Mouse (Mus musculus) thymus, postnatal 0 days (tissue): ENCODE results near the gene Ubb. TPM values are rescaled to one million over a fixed set of nuclear protein-coding genes. Genes with fewer than 3 reads are reported as not detected.
A peak's percentile ranks its signal among the peaks of the same experiment; 100 is the strongest.

Source experiments
- DNase-seq: peaks from one replicate; pipeline ENCODE4 v3.0.0-alpha.2; 2015; ENCODE audit warnings: low spot score
- polyA plus RNA-seq: library from polyadenylated mRNA; unstranded; fragments of >200 nt; fragmentation: Nextera tagmentation; extraction: Ambion mirVana; gene quantifications from 2 replicates; pipeline ENCODE4 v1.2.1, GENCODE M21; 2015

Gene Ubb
- polyA plus RNA-seq, 1 experiment from 2014 or later = 3,204 TPM

DNA sequence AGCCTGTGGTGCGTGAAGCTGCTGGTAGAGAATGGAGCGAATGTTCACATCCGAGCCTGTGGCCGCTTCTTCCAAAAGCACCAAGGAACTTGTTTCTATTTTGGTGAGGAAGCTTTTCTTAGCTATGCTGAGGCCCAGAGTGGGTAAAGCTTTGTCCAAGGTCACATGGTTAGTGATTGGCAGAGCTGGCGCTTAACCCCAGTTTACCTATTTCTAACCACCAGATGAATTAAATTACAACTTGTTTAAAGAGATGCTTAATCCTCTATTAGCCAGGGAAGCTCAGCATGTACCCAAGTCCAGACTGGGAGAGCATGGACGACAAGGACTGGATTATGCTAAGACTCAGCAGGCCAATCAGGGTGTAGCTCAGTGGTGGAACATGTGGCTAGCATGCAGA lies 32.1 kb downstream of the Ubb start:
- no peak for DNase-seq

DNA sequence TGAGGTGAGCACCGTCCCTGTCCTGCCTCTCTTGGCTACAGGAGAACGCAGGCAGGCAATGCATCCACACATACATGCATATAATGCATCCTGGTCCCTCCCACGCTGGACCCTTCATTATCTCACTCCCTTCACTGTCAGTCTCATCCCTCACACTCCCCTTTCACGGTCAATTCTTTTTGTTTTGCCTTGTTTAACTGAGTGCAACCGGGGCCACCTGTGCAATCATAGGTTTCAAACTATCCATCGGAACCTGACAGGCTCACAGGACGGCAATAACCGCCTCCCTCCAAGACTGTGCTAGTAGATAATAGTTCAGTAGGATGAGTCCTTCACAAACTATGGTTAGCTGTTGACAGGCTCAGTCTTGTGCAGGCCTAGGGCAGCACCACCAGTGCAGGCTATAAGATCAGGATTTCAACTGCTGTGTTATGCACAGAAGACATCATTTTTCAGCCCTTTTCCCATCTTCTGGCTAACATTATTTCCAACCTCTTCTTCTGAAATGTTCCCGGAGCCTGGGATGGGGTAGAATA lies 33.8 kb downstream of the Ubb start:
- no peak for DNase-seq

DNA sequence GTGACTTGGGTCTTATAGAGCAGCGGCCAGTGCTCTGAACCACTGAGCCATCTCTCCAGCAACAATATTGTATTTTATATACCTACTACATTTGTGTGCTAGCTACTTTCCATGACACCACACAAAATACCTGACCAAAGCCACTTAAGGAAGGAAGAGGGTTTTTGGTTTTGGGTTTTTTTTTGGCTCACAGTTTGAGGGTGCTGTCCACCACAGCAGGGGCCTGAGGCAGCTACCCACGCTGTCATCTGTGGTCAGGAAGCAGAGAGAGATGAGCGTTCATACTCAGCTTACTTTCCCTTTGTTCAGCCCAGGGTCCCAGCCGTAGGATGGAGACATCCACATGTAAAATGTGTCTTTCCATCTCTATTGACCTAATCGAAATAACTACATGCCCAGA lies 36.1 kb downstream of the Ubb start:
- no peak for DNase-seq

DNA sequence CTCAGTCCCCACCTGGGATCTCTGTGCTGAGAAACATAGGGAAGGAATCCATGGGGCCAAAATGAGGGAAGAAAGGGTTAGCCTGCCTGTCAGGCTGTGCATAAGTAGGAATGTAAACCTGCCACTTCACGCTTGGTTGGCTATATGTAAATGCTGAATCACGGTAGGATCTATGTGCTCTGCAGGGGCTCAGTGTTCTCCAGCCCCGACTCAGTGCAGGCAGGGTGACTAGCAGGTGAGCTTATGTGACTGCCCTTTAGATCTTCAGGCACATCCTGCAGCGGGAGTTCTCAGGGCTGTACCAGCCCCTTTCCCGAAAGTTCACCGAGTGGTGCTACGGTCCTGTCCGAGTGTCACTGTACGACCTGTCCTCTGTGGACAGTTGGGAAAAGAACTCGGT lies 38.4 kb downstream of the Ubb start:
- no peak for DNase-seq

DNA sequence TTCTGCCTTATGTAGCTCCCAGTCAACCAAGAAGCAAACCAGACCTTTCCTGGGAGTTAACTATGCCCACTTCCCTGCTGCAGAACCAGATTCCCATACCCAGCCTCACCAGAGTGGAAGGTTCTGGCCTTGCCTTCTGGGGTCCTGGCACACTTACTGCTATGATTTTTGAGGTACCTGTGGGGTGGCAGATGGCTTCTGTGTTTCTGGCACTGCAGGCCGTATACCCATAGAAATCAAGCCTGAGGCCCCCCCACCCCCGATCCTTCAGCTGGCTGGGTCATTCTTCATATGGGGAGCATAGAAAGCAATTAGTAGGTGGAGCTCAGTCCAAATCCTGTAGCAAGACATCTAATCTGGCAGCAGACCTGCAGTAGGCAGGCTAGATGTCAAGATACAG lies 40.1 kb downstream of the Ubb start:
- no peak for DNase-seq

DNA sequence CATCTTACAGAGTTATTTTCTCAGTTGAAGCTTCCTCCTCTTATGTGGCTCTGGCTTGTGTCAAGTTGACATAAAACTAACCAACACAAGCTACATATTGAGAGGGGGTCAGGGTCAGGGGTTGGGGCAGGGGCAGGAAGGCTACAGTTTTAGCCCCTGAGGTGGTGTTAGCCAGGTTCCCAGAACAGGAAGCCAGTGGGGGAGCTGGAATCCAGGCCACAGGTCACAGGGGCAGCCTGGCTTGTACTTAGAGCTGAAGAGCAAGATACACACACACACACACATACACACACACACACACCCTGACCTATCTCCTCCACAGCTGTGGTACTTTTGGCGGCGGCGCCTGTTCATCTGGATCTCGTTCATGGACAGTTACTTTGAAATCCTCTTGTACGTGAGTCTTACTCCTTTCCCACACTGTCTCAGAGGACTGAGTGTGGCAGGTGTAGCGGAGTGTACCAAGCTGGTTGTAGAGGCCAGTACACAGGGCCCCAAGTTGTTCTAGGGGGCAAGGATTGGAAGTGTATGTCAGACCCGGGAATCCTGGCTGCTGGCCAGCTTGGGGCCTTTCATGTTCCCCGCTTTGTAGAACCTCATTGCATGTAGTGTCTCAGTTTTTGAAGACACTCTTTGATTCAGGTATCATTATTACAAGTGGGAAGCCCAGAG lies 41.1 kb downstream of the Ubb start:
- DNase-seq = no peak

DNA sequence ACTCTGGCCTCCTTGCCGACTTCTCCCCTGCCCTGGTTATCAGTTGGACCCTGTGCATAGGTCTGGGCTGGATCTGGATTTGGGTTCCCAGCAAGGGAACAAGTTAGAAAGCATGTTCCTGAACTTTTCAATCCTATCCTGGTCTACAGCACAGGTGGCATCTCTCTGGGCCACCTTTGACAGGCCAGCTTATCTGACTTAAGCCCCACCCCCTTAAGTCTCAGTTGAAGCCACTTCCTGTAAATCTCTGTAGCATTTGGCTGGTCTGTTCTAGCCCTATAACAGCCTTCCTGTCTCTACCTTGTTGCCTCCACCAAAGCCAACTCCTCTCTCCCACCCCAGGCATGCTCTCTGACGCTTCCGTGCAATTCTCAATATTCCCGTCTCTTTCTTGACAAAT lies 47.6 kb downstream of the Ubb start:
- peak; percentile 19 for DNase-seq

DNA sequence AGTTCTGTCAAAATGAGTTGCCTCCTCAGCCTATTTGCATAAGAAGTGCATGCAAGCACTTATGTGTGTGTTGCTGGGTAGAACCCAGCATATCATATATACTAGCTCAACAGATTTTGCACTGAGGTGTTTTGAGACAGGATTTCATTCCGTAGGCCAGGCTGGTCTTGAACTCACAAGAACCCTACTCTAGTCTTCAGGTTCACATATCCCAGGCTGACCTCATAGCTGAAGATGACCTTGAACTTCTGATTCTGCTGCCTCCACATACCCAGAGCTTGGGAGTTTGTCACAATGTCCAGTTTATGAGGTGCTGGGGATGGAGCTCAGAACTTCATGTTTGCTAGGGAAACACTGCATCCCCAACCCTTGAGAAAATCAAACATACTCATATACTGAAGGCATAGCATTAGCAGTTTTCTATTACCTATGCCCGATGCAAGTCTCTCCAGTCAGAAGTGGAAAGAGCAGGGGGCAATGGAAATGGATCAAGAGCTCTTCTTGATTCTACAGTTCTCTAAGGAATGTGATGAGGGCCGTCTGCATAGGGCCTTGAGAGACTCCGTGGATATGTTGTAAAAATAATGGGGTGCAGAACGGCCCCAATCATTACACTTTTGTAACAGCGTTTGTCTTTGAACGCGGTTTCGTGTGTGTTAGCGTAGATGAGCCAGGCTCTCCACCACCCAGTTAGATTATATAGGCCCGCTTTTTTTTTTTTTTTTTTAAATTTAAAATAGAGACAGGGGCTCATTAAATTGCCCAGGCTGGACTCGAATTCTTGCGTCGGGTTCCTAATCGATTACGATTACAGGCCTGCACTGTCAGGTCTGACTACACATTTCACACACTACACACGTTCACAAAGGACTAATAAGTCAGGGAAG lies 51.0 kb downstream of the Ubb start:
- DNase-seq = no peak

Other genes with a start within 250 kb of the Ubb start
- 6.8 and 7.6 TPM in 2 replicates for gene Pigl, start 92.7 kb upstream of the Ubb start, polyA plus RNA-seq
- gene Ncor1, start 92.6 kb upstream of the Ubb start, polyA plus RNA-seq = 181 and 220 TPM in 2 replicates
- gene Cenpv, start 11.9 kb upstream of the Ubb start, polyA plus RNA-seq = 20.8 and 21.2 TPM in 2 replicates
- 48.1 and 51.6 TPM in 2 replicates for gene Trpv2, start 23.3 kb downstream of the Ubb start, polyA plus RNA-seq
- 2.2 and 3.4 TPM in 2 replicates for gene Lrrc75a, start 97.4 kb downstream of the Ubb start, polyA plus RNA-seq
- gene Mmgt2, start 97.5 kb downstream of the Ubb start, polyA plus RNA-seq = 54.3 and 63.7 TPM in 2 replicates
- 3.0 and 3.2 TPM in 2 replicates for gene Zfp287, start 180.7 kb downstream of the Ubb start, polyA plus RNA-seq
- not detected in 2 replicates for gene Gm10428, start 201.9 kb downstream of the Ubb start, polyA plus RNA-seq
- 16.4 and 18.9 TPM in 2 replicates for gene Zfp286, start 238.3 kb downstream of the Ubb start, polyA plus RNA-seq